Mouse (Mus musculus) lung, postnatal 0 days (tissue): Measurements from ENCODE around the gene Fut11.

Source experiments
- CTCF ChIP-seq: IDR thresholded peaks from 2 replicates; pipeline ENCODE4 v1.5.1; 2016; ENCODE audit warnings: antibody characterized with exemption, mild to moderate bottlenecking
- EP300 ChIP-seq: IDR thresholded peaks from 2 replicates; pipeline ENCODE4 v1.6.1; 2016; ENCODE audit warnings: antibody characterized with exemption, mild to moderate bottlenecking, control low read depth

DNA sequence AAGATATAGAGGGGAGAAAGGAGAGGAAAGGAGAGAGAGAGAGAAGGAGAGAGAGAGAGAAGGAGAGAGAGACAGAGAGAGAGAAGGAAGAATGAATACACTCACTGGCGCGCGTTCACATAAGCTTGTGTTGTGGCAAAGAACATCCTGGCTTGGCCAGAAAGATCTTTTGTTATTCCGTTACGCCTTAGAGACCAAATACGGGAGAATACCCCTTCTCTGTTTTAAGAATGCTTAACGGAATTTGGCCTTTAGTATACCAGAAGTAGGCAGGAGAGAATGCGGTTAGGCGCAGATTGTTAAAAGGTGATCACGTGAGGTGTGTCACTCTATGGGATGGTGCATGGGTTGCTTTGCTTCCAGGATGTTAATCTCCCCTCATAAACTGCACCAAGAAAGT lies 13.5 kb downstream of the Fut11 start:
- TF ChIP-seq CTCF (no peak), EP300 (no peak)
